Mouse (Mus musculus): ENCODE data around the gene Il1f9. TPM values are rescaled to one million over a fixed set of nuclear protein-coding genes. Genes with fewer than 3 reads are reported as not detected.
"Not testable (repeated sequence)": the region's sequence is repeated elsewhere in the genome, so short reads cannot be mapped to it uniquely, and the experiment has no call there.

Gene Il1f9
- total RNA-seq (2021), result not detected
- long read RNA-seq, experiment 1, result 0 reads
- long read RNA-seq, experiment 2, result 0 reads

- DNase-seq, result no peak
- intact Hi-C loops (cut with DNase I), result no loop called here
- no peak within 1 kb of the TSS for H3K27ac ChIP-seq
- no peak for TF ChIP-seq CTCF (IDR thresholded peaks at IDR 0.05)
- H3K4me3 ChIP-seq, result no peak within 1 kb of the TSS
Measured at GRCm38 (mm10) chr2:24186176-24186575, at the start of gene Il1f9. Gene Il1f9, plus strand, starts transcription at chr2:24186476.

- intact Hi-C loops (cut with DNase I), result no loop called here
- Histone ChIP-seq H3K4me3 (no peak within 1 kb of the TSS), H3K27ac (no peak within 1 kb of the TSS)
- DNase-seq, result no peak
- no peak for TF ChIP-seq CTCF (IDR thresholded peaks at IDR 0.05)
Measured at GRCm38 (mm10) chr2:24152861-24153260, 33.4 kb upstream of the Il1f9 start, which contains the start of gene Il1f8. Gene Il1f8, plus strand, starts transcription at chr2:24153161.

GRCm38 (mm10) chr2:24181683-24182331 lies 4.5 kb upstream of the Il1f9 start:
- H3K27ac ChIP-seq; H3K4me3 ChIP-seq; intact Hi-C loops (cut with DNase I): not testable (repeated sequence)
- DNase-seq, result peak; percentile 39
- peak; percentile 47 for TF ChIP-seq CTCF (IDR thresholded peaks at IDR 0.05)

GRCm38 (mm10) chr2:24182423-24183147 lies 3.7 kb upstream of the Il1f9 start:
- intact Hi-C loops (cut with DNase I); H3K27ac ChIP-seq; H3K4me3 ChIP-seq: not testable (repeated sequence)
- DNase-seq, result peak; percentile 11

- H3K27ac ChIP-seq; DNase-seq; intact Hi-C loops (cut with DNase I); H3K4me3 ChIP-seq: not testable (repeated sequence)
Measured at GRCm38 (mm10) chr2:24184092-24184491, 2.2 kb upstream of the Il1f9 start.

- TF ChIP-seq CTCF (IDR thresholded peaks at IDR 0.05), result no peak
- no peak overlapping the region for H3K27ac ChIP-seq
- intact Hi-C loops (cut with DNase I), result no loop called here
- DNase-seq, result no peak
- no peak overlapping the region for H3K4me3 ChIP-seq
Measured at GRCm38 (mm10) chr2:24187585-24187984, 1.3 kb downstream of the Il1f9 start.

GRCm38 (mm10) chr2:24188189-24188588 lies 1.9 kb downstream of the Il1f9 start:
- TF ChIP-seq CTCF (IDR thresholded peaks at IDR 0.05), result peak; percentile 15; the same call in 1 of the 2 replicates
- H3K27ac ChIP-seq, result no peak overlapping the region
- DNase-seq, result no peak
- H3K4me3 ChIP-seq, result no peak overlapping the region
- intact Hi-C loops (cut with DNase I), result no loop called here

- Histone ChIP-seq H3K4me3 (no peak within 1 kb of the TSS), H3K27ac (no peak within 1 kb of the TSS)
- TF ChIP-seq CTCF (IDR thresholded peaks at IDR 0.05), result no peak
- intact Hi-C loops (cut with DNase I), result no loop called here
- DNase-seq, result no peak
Measured at GRCm38 (mm10) chr2:24215118-24215517, 28.8 kb downstream of the Il1f9 start, which contains the start of gene Il1f6. Gene Il1f6, plus strand, starts transcription at chr2:24215418.

GRCm38 (mm10) chr2:24227191-24227590 lies 40.9 kb downstream of the Il1f9 start:
- TF ChIP-seq CTCF (IDR thresholded peaks at IDR 0.05), result no peak
- Histone ChIP-seq H3K4me3 (no peak overlapping the region), H3K27ac (no peak overlapping the region)
- intact Hi-C loops (cut with DNase I), result no loop called here
- no peak for DNase-seq

Other genes with a start within 250 kb of the Il1f9 start
- 1 to 10 TPM; 5.1 to 6.7 TPM for gene Hnmt, start 137.1 kb upstream of the Il1f9 start, total RNA-seq (2021)
- gene Tbpl2, start 89.9 kb upstream of the Il1f9 start, total RNA-seq (2021), result not detected
- not detected for gene Il1f8, start 33.3 kb upstream of the Il1f9 start, total RNA-seq (2021)
- gene Il1f6, start 28.9 kb downstream of the Il1f9 start, total RNA-seq (2021), result not detected
- not detected for gene Il1f5, start 90.5 kb downstream of the Il1f9 start, total RNA-seq (2021)
- gene Il1f10, start 104.7 kb downstream of the Il1f9 start, total RNA-seq (2021), result not detected
- not detected for gene Il1rn, start 150.4 kb downstream of the Il1f9 start, total RNA-seq (2021)
- gene Psd4, start 181.1 kb downstream of the Il1f9 start, total RNA-seq (2021), result under 1 TPM; 0.20 to 0.36 TPM